Mouse (Mus musculus): Measurements from ENCODE around the gene Ndufb8.

Ndufb8 gene

DNA sequence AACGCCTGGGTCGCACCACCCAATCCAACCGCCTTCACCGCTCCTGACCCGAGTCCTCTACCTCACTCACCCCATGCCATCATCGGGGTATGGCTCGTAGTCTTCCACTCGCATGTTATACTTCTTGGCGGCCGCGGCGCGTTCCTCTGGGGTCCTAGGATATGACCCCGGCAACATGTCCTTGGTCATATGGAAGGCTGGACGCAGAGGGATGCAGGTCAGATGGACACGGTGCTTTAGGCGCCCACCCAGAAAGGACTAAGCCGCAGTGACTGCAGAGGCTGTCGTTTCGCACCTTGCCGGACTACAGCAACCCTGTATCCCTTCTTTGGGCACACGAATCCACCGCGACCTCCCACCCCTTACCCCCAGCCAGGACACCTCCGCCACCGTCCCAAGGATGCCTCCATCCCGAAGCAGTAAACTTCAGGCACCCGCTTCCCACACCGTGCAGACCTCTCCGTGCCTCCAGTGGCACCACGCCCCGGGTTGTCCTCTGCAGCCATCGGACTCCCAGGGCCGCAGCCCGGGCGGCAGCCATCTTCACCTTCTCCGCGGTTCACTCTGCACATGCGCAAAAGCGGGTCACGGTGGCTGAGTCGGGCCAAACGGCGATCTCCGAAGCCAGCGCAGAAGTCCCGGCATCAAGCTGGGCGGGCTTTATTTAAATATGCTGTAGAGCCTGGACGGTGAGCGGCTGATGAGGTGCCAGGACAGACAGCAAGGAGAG, at the start of gene Ndufb8:
Gene Ndufb8, minus strand, starts transcription at position 580 of the 730 bp plus-strand sequence.
- peak; percentile 98 for DNase-seq

DNA sequence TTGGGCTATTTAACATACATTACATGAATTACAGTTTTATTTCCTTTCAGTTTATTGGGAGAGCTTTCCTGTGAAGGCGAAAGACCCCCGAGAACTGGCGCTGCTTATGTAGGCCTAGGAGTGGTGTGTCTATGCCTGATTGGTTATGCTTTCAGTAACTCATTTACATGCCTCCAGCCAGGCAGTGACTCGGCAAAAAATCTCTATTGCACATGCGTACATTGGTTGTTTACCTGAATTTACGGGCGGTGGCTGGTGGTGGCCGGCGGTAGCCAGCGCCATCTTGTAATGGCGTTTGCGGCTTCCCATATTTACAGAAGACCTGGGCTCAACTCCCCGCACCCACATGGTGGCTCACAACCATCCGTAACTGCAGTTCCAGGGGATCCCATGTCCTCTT, 38.9 kb upstream of the Ndufb8 start:
- no peak for DNase-seq

- no peak for DNase-seq
These were observed 36.4 kb upstream of the Ndufb8 start for GRCm38 (mm10) chr19:44591638-44592037.

GRCm38 (mm10) chr19:44590992-44591391, 35.8 kb upstream of the Ndufb8 start:
- DNase-seq: no peak

DNA sequence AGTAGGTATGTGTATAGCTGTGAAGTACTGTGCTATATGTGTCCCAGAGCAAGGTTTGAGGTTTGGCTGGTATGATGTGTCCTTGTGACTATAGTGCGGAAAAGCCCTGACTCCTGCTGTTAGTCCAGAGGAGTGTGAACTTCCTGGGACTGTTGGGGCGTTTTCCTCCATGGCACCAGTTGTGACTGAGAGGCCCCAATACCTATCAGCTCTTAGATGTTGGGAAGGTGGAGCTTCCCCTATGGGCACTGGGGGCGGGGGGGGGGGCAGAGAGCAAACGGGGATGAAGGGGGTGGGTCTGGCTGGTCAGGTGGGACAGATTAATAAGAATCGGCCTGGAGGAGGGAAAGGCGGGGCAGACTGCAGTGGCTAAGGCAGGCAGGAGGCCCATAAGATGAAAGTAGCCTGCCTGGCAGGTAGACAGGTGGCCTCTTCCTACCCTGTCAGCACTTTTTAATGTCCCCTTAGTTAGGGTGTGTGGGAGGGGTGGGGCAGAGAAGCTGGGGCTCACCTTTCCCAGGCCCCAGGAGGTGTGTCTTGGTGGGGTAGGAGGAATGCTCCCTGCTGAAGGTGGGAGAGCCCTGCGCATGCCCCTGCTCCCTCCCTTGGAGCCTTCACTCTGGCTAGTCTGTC, 34.5 kb upstream of the Ndufb8 start:
- no peak for DNase-seq

DNA sequence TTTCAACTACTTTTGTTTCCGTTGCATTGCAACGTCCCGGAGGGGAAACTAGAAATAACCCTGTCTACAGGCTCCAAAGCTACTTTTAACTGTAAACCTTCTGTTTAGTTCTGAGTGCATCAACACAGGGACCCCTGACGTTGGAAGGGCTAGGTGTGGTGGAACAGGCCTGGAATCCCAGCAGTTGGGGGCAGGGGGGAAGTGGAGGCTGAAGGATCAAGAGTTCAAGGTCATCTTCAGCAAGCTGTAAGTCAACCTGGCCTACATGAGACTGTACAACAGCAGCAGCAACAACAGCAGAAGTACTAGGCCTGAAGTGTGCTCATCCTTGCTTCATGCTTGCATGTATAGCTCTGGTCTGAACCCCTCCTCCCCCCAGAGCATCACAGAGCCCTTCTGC, 32.8 kb upstream of the Ndufb8 start:
- DNase-seq: no peak

DNA sequence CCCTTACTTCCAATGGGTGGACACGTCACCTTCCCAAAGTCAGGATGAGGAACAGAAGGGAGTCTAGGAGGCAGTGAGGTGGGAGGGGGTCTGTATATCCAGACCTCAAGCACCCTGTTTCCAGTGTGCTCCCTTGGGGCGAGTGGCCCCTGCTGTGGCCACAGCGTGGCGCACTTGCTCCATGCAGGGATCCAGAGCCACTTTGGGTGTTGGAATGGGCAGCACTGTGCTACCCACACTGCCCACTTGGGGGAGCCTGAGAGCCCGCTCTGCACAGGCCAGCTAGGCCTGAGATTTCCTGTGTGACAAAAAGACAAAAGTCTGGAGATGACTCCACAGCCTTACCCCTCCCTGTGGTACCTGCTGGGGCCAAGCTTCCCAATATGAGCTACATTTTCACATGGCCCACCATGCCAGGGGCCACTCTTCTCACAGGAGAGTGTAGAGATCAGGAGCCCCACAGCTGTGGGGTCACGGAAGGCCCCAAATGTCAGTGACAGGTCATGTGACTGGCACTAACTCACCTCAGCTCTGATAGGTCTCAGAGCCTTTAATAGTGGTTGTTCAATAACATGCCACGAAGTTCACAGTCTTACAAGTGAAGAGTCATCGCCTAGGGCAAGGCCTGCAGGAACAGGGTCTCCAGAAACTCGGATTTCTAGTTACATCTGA, 27.5 kb upstream of the Ndufb8 start:
- peak; percentile 96 to 98 for DNase-seq

DNA sequence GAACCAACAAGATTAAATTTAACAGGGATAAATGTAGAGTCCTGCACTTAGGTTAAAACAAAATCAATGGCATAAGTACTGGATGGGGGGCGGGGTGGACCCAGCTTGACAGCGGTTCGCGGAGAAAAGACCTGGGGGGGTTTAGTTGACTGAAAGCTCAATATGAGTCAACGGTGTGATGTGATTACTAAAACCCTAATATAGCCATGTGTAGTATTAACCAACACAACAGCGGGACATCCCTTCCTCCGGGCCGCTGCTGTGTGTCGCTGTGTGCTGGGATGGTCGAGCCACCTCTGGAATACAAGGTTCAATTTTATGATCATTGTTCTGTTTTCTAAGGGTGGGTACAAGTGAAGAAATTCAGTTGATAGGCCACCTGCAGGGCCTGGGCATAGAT, 26.9 kb upstream of the Ndufb8 start:
- no peak for DNase-seq

GRCm38 (mm10) chr19:44578038-44578437, 22.8 kb upstream of the Ndufb8 start:
- no peak for DNase-seq

- no peak for DNase-seq
These were observed 21.0 kb upstream of the Ndufb8 start for GRCm38 (mm10) chr19:44576275-44576674.

DNA sequence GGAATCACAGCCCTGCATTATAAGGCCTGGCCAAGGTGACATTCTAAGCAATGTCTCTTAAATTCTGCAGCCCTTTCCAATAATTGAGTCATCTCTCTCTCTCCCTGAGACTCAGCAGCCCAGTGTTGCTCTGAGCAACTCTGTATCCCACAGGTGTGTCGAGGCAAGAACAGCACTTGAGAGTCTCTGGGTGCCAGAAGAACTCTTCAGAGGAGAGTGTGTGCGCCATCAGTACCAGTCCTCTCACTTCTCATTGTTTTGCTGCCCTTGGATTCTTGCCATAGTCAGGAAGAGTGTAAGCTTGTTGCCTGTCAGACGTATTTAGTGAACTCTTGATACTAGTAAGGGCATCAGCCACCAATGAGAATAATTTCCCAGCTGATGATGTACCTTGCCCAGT, 12.5 kb upstream of the Ndufb8 start:
- DNase-seq: no peak

DNA sequence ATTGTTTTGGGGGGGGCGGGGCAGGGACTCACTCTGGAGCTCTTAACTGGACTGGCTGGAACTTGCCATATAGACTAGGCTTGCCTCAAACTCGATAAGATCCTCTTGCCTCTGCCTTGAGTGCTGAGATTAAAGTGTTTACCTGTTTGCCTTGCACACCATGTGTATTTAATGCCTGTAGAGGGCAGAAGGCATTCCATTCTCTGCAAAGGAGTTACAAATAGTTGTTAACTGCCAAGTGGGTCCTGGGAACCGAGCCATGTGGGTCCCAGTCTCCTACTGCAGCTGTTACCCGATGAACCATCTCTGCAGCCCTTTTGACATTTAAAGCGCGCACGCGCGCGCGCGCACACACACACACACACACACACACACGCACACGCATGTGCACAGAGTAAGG, 8.8 kb upstream of the Ndufb8 start:
- DNase-seq: peak in 1 of 2 experiments; percentile 17

GRCm38 (mm10) chr19:44562652-44563206, 7.5 kb upstream of the Ndufb8 start, which contains the start of gene Hif1an:
TSS of gene Hif1an (plus strand) at chr19:44562850.
- DNase-seq: peak; percentile 97

DNA sequence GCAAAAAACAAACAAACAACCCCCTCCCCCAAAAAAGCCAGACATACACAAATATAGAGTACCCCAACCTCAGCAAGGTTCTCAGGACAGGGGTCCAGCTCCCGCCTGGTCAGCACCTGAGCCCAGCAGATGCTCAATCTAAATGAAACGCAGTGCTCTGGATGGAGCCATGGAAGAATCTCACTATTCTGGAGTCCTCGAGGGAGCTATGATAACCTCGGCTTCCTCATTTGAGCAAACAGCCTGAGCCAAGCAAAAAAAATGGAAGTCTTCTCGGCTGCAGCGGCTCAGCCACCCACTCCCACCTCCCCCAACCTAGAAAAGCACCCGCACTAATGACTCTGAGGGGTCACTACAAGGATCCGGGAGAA, 765 bp downstream of the Ndufb8 start:
- DNase-seq: no peak

DNA sequence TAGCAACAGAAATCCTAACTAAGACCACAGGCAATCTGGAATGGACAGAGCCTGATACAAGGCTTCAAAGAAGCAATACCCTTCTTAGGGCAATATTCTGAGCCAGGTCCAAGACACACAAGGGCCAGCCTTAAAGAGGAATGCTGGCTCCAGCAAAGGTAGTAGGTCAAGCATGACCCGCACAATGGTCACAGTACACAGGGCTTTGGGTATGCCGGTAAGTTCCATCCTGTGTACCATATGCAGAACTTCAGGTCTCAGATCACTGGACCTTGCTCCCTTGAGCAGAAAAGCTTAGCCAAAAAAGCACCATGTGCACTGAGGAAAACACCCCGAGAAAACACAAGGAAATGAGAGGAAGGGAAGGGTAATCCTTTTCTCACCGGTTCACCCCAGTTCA, 2.0 kb downstream of the Ndufb8 start:
- DNase-seq: no peak

DNA sequence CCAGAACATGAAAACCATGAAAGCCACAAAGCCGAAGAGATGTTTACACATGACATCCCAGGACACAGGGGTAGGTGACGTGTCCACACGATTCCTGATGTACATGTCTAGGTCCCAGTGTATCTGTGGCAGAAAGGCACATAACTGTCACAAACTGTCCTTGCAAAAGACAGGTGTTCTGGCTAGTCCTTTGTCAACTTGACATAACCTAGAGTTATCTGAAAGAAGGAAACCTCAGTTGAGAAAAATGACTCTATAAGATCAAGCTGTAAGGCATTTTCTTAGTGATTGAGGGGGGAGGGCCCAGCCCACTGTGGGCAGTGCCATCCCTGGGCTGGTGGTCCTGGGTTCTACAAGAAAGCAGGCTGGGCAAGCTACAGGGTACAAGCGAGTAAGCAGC, 2.5 kb downstream of the Ndufb8 start, which contains the start of gene Gm20538:
Gene Gm20538, minus strand, starts transcription at position 101 of the 400 bp plus-strand sequence.
- no peak for DNase-seq

GRCm38 (mm10) chr19:44545321-44546041, 9.8 kb downstream of the Ndufb8 start, which contains the start of gene Sec31b:
TSS of gene Sec31b (minus strand) at chr19:44545864.
- peak; percentile 28 to 32 for DNase-seq

- peak; percentile 80 to 88 for DNase-seq
These were observed 10.5 kb downstream of the Ndufb8 start for GRCm38 (mm10) chr19:44544775-44545174.

DNA sequence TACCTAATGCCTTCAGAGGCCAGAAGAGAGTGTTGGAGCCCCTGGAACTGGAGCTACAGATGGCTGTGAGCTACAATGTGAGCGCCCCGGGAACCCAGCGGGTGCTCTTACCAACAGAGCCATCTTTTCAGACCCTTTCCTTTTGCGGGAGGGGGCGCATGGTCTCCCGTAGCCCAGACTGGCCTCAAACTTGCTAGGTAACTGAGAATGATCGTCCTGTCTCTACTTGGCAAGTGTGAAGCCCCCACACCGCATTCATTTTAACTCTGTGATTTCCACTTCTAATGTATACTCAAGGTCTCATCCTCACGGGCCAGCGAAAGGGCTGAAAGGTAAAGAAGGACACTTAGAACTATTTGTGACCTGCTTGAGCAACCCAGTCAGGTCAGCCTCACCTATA, 10.9 kb downstream of the Ndufb8 start:
- no peak for DNase-seq

GRCm38 (mm10) chr19:44542694-44543178, 12.5 kb downstream of the Ndufb8 start:
- no peak for DNase-seq

- DNase-seq: no peak
These were observed 17.8 kb downstream of the Ndufb8 start for GRCm38 (mm10) chr19:44537416-44537815.

DNA sequence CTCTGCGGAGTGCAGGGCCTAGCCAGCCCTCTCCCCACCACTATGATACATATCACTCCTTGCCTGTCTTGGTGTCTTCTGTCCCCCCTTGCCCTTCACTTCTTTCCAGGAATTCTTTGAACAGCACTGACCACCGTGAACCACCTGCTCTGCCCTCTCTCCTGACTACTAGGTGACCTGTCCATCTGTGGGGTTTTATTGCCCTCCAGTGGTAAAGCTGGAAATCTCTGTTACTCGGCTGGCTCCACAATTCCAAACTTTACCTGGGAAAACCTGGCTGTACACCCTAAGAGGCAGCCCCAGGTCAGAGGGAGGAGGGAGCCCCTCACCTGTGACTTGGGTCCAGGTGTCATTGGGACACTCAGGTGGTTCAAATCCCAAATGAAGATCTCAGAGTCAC, 19.9 kb downstream of the Ndufb8 start:
- peak; percentile 49 to 57 for DNase-seq

DNA sequence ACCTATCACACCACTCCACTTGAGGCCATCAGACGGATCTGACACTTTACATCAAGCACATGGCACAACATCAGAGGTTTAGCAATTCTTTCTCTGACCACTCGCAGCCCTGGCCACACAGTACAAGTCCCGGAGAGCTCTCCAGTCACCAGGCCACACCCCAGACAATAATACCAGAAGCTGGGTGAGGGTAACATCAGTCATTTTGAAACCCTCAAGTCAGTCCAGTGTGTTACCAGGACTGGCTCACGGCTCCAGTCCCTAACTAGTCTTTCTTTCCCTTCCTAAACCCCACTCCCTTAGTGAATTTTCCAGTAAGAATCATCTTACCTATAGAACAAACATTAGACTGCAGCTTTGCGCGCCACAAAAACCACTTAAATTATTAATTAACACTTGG, 25.2 kb downstream of the Ndufb8 start:
- DNase-seq: no peak
